Mouse (Mus musculus) liver, embryonic 12.5 days (tissue): ENCODE data around the gene Zscan5b. TPM values are rescaled to one million over a fixed set of nuclear protein-coding genes. Genes with fewer than 3 reads are reported as not detected.
A peak's percentile ranks its signal among the peaks of the same experiment; 100 is the strongest.

ENCODE experiments used
- ATAC-seq: fragments of 200-750 bp; cut with Nextera tagmentation; 2 replicates; pipeline ENCODE4 v1.8.0; 2017; ENCODE audit warnings: moderate number of reproducible peaks, mild to moderate bottlenecking, moderate library complexity
- H3K27ac ChIP-seq: fragments of 300-500 bp; sonication (generic); 2 replicates; pipeline ENCODE4 v1.5.1; 2016; ENCODE audit warnings: mild to moderate bottlenecking
- H3K27me3 ChIP-seq: fragments of 300-500 bp; sonication (generic); replicated peaks from 2 replicates; pipeline ENCODE4 v1.6.1; 2016; ENCODE audit warnings: mild to moderate bottlenecking, moderate library complexity
- H3K36me3 ChIP-seq: fragments of 300-500 bp; sonication (generic); 2 replicates; pipeline ENCODE4 v1.6.1; 2016; ENCODE audit warnings: mild to moderate bottlenecking, moderate library complexity
- H3K4me1 ChIP-seq: fragments of 300-500 bp; sonication (generic); 2 replicates; pipeline ENCODE4 v1.6.1; 2016
- H3K4me2 ChIP-seq: fragments of 300-500 bp; sonication (generic); 2 replicates; pipeline ENCODE4 v1.6.1; 2016; ENCODE audit warnings: mild to moderate bottlenecking, moderate library complexity
- H3K4me3 ChIP-seq: fragments of 300-500 bp; sonication (generic); 2 replicates; pipeline ENCODE4 v1.5.1; 2016; ENCODE audit warnings: mild to moderate bottlenecking, moderate library complexity
- H3K9ac ChIP-seq: fragments of 300-500 bp; sonication (generic); 2 replicates; pipeline ENCODE4 v1.6.1; 2016; ENCODE audit warnings: mild to moderate bottlenecking, moderate library complexity
- H3K9me3 ChIP-seq: fragments of 300-500 bp; sonication (generic); replicated peaks from 2 replicates; pipeline ENCODE4 v1.6.1; 2016; ENCODE audit warnings: mild to moderate bottlenecking, moderate library complexity
- WGBS: fragments of 180-500 bp; shearing (Covaris S2); methylation state at CpG from one replicate; pipeline ENCODE4 v1.1.7; 2016; ENCODE audit not compliant: insufficient replicate concordance; 5-methylcytosine and 5-hydroxymethylcytosine counted together
- polyA plus RNA-seq: library from polyadenylated mRNA; unstranded; fragments of >200 nt; fragmentation: Nextera tagmentation; extraction: Ambion mirVana; gene quantifications from 2 replicates; pipeline ENCODE4 v1.2.1, GENCODE M21; 2016

Gene Zscan5b
- polyA plus RNA-seq, 1 experiment from 2014 or later: not detected

GRCm38 (mm10) chr7:6285366-6285765 is 63.3 kb downstream of the Zscan5b start:
- Histone ChIP-seq H3K4me1 (peaks cover 44% of the 10 kb centered on the region), H3K27ac (peak overlapping the region; percentile 82; the same call in 1 of the 2 replicates)

GRCm38 (mm10) chr7:6285842-6286705 is 64.0 kb downstream of the Zscan5b start, which contains the start of gene Zfp667:
TSS of gene Zfp667 (plus strand) at chr7:6286579.
- Histone ChIP-seq H3K4me3 (peak within 1 kb of the TSS; percentile 67), H3K36me3 (peaks cover 11% of the 10 kb centered on the region; the same call in 1 of the 2 replicates), H3K27me3 (no peaks in the 10 kb centered on the region), H3K4me1 (peaks cover 44% of the 10 kb centered on the region), H3K4me2 (peak within 1 kb of the TSS; percentile 88), H3K9me3 (no peaks in the 10 kb centered on the region), H3K27ac (peak within 1 kb of the TSS; percentile 82), H3K9ac (peak within 1 kb of the TSS; percentile 71)
- ATAC-seq: peak; percentile 84
- WGBS: 3% methylated on average over 50 of the region's 50 CpGs

More at GRCm38 (mm10) chr7:6285366-6285765, 63.3 kb downstream of the Zscan5b start:
- WGBS: 70% methylated on average over 6 of the region's 6 CpGs
- ATAC-seq: no peak
- H3K27me3 ChIP-seq: no peaks in the 10 kb centered on the region
- H3K4me2 ChIP-seq: peak overlapping the region; percentile 88
- no peaks in the 10 kb centered on the region for H3K9me3 ChIP-seq
- H3K36me3 ChIP-seq: peaks cover 7% of the 10 kb centered on the region; the same call in 1 of the 2 replicates
- H3K9ac ChIP-seq: peak overlapping the region; percentile 71; the same call in 1 of the 2 replicates
- H3K4me3 ChIP-seq: peak overlapping the region; percentile 67; the same call in 1 of the 2 replicates

- Histone ChIP-seq H3K4me1 (peaks cover 44% of the 10 kb centered on the region), H3K9ac (peak overlapping the region; percentile 71), H3K27ac (peak overlapping the region; percentile 82), H3K27me3 (no peaks in the 10 kb centered on the region), H3K4me3 (peak overlapping the region; percentile 67), H3K4me2 (peak overlapping the region; percentile 88), H3K36me3 (peaks cover 18% of the 10 kb centered on the region), H3K9me3 (no peaks in the 10 kb centered on the region)
- 20% methylated on average over 15 of the region's 15 CpGs for WGBS
- ATAC-seq: peak; percentile 76
These were observed 64.9 kb downstream of the Zscan5b start for GRCm38 (mm10) chr7:6286921-6287531.

Other genes starting within 250 kb of the Zscan5b start
- gene Vmn1r65, start 211.3 kb upstream of the Zscan5b start, polyA plus RNA-seq: not detected in 2 replicates
- gene Nlrp4c, start 177.1 kb upstream of the Zscan5b start, polyA plus RNA-seq: not detected in 2 replicates
- 17.3 and 18.0 TPM in 2 replicates for gene Zfp787, start 66.3 kb upstream of the Zscan5b start, polyA plus RNA-seq
- gene Zfp444, start 50.1 kb upstream of the Zscan5b start, polyA plus RNA-seq: 25.5 and 26.3 TPM in 2 replicates
- not detected in 2 replicates for gene Galp, start 25.2 kb upstream of the Zscan5b start, polyA plus RNA-seq
- gene Epp13, start 30.4 kb downstream of the Zscan5b start, polyA plus RNA-seq: not detected in 2 replicates
- gene Zfp667, start 64.3 kb downstream of the Zscan5b start, polyA plus RNA-seq: 8.1 and 8.2 TPM in 2 replicates
- 1.6 and 2.1 TPM in 2 replicates for gene Zfp583, start 109.0 kb downstream of the Zscan5b start, polyA plus RNA-seq
- gene Gm3854, start 121.5 kb downstream of the Zscan5b start, polyA plus RNA-seq: 0.50 and 0.57 TPM in 2 replicates
- gene Zfp78, start 141.0 kb downstream of the Zscan5b start, polyA plus RNA-seq: 1.3 TPM in 2 replicates
- gene Zfp28, start 161.0 kb downstream of the Zscan5b start, polyA plus RNA-seq: 1.7 TPM in 2 replicates
- gene Smim17, start 176.4 kb downstream of the Zscan5b start, polyA plus RNA-seq: 0.10 TPM in 1 of 2 replicates, not detected in the other
- not detected in 2 replicates for gene Gm20715, start 188.0 kb downstream of the Zscan5b start, polyA plus RNA-seq
- gene Olfr1344, start 216.4 kb downstream of the Zscan5b start, polyA plus RNA-seq: not detected in 2 replicates
- gene Olfr1336, start 233.9 kb downstream of the Zscan5b start, polyA plus RNA-seq: not detected in 2 replicates
- gene Olfr1346, start 244.8 kb downstream of the Zscan5b start, polyA plus RNA-seq: not detected in 2 replicates